Comparison of ENCODE assay signal across 21 mouse cellular contexts in the genomic region with DNA sequence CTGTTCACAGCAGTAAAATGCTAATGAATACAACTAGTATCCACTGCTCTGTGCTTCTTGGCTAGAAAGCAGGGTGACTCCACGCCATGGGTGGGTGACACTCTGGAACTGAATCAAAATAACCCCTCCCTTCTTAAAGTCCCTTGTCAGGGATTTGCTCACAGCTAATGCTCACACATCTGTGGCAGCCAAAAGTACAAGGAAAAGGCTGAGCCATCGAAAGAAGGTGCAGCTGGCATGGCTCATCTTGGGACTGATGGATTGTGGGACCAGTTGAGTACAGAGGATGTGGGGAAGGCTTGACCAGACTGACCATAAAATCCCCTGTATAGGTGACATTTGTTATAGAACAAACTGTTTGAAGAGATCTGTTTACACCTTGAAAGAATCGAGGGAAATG. TPM values are rescaled to one million over a fixed set of nuclear protein-coding genes. Genes with fewer than 3 reads are reported as not detected.
A peak's percentile ranks its signal among the peaks of the same experiment; 100 is the strongest.
DNase-seq lines count a peak whose midpoint lies in the region; ATAC-seq and TF ChIP-seq lines count a peak whose summit lies in the region.
"Had no signal": no experiment of that assay in that cellular context is flagged by ENCODE, and none has a peak within 500 bp of the region (broad histone marks: within the 10 kb centered on the region; RNA-seq: fewer than 3 reads in every experiment).

No protein-coding gene starts in this region.

- no peak overlapping the region for H3K4me2 ChIP-seq in lung, postnatal 0 days (replicated peaks; ENCODE audit: low read depth, low read length)
- no peak overlapping the region for H3K4me2 ChIP-seq in midbrain, embryonic 12.5 days (replicated peaks)
- no peak overlapping the region for H3K4me2 ChIP-seq in midbrain, embryonic 16.5 days (ENCODE audit: low read length)

- no peaks in the 10 kb centered on the region for H3K9me3 ChIP-seq in lung, postnatal 0 days (ENCODE audit: low read length)
- H3K9me3 ChIP-seq in midbrain, embryonic 12.5 days, result no peaks in the 10 kb centered on the region
- H3K9me3 ChIP-seq in midbrain, embryonic 16.5 days (replicated peaks; ENCODE audit: control insufficient read depth, low read length, poor library complexity, severe bottlenecking), result no peaks in the 10 kb centered on the region
- H3K9me3 ChIP-seq in limb, embryonic 10.5 days (replicated peaks), result no peaks in the 10 kb centered on the region

- no peaks in the 10 kb centered on the region for H3K27me3 ChIP-seq in lung, postnatal 0 days (replicated peaks; ENCODE audit: insufficient read depth, low read length)
- no peaks in the 10 kb centered on the region for H3K27me3 ChIP-seq in midbrain, embryonic 12.5 days
- H3K27me3 ChIP-seq in midbrain, embryonic 16.5 days (ENCODE audit: control insufficient read depth, insufficient read depth, low read depth, low read length), result no peaks in the 10 kb centered on the region
- H3K27me3 ChIP-seq in limb, embryonic 10.5 days (ENCODE audit: low read depth, poor library complexity, severe bottlenecking), result no peaks in the 10 kb centered on the region
- H3K27me3 ChIP-seq: Patski had no signal

- ATAC-seq in lung, postnatal 0 days, result peak; percentile 27
- ATAC-seq in midbrain, embryonic 12.5 days (ENCODE audit: low FRiP score, low read depth), result no peak
- ATAC-seq in midbrain, embryonic 16.5 days, result no peak
- ATAC-seq in erythroid progenitor cell, adult 5-6 weeks (replicated peaks; ENCODE audit: low FRiP score, poor library complexity, severe bottlenecking), result no peak
- ATAC-seq: activated CD4-positive, CD25-positive, alpha-beta regulatory T cell, adult 4 months; CD4-positive, CD25-positive, alpha-beta regulatory T cell, adult 4 months; Patski had no signal

- peak; percentile 55; the same call in 1 of the 2 replicates for TF ChIP-seq EP300 in lung, postnatal 0 days (IDR thresholded peaks at IDR 0.05)

- 0 out of 2 replicates have a peak, but pooled peaks cover 4% of the 10 kb centered on the region for H3K4me1 ChIP-seq in lung, postnatal 0 days (ENCODE audit: insufficient read depth, low read depth, low read length)
- H3K4me1 ChIP-seq in midbrain, embryonic 12.5 days, result peaks cover 9% of the 10 kb centered on the region; the same call in 1 of the 2 replicates
- peaks cover 9% of the 10 kb centered on the region; the same call in 1 of the 2 replicates for H3K4me1 ChIP-seq in midbrain, embryonic 16.5 days (ENCODE audit: control insufficient read depth, insufficient read depth, low read length)
- H3K4me1 ChIP-seq in limb, embryonic 10.5 days, result peaks cover 57% of the 10 kb centered on the region

- no peaks in the 10 kb centered on the region for H3K36me3 ChIP-seq in lung, postnatal 0 days (ENCODE audit: insufficient read depth, low read length)
- no peaks in the 10 kb centered on the region for H3K36me3 ChIP-seq in midbrain, embryonic 12.5 days
- no peaks in the 10 kb centered on the region for H3K36me3 ChIP-seq in midbrain, embryonic 16.5 days (ENCODE audit: control insufficient read depth, insufficient read depth, low read length)
- no peaks in the 10 kb centered on the region for H3K36me3 ChIP-seq in limb, embryonic 10.5 days
- H3K36me3 ChIP-seq: G1E had no signal

- 38% methylated on average over 3 of the region's 3 CpGs for WGBS in lung, postnatal 0 days
- 79% methylated on average over 3 of the region's 3 CpGs for WGBS in midbrain, embryonic 12.5 days
- WGBS in midbrain, embryonic 16.5 days, result 78% methylated on average over 3 of the region's 3 CpGs
- 42% methylated on average over 3 of the region's 3 CpGs for WGBS in limb, embryonic 10.5 days

- no peak for TF ChIP-seq CTCF in lung, postnatal 0 days (IDR thresholded peaks at IDR 0.05)

- H3K9ac ChIP-seq in lung, postnatal 0 days (replicated peaks; ENCODE audit: low read depth), result no peak overlapping the region
- 0 out of 2 replicates have a peak overlapping the region, but pooled peaks have one; percentile 2 for H3K9ac ChIP-seq in midbrain, embryonic 12.5 days (replicated peaks)
- H3K9ac ChIP-seq in midbrain, embryonic 16.5 days (ENCODE audit: low read depth, low read length), result no peak overlapping the region

- H3K27ac ChIP-seq in lung, postnatal 0 days (ENCODE audit: low read length), result peak overlapping the region; percentile 83
- H3K27ac ChIP-seq in midbrain, embryonic 12.5 days (replicated peaks), result no peak overlapping the region
- H3K27ac ChIP-seq in midbrain, embryonic 16.5 days (ENCODE audit: low read length), result no peak overlapping the region
- H3K27ac ChIP-seq in limb, embryonic 10.5 days, result peak overlapping the region; percentile 11; the same call in 1 of the 2 replicates

- H3K4me3 ChIP-seq in lung, postnatal 0 days (ENCODE audit: low read depth, low read length), result no peak overlapping the region
- no peak overlapping the region for H3K4me3 ChIP-seq in midbrain, embryonic 12.5 days
- H3K4me3 ChIP-seq in midbrain, embryonic 16.5 days (ENCODE audit: low read depth, low read length), result no peak overlapping the region
- no peak overlapping the region for H3K4me3 ChIP-seq in limb, embryonic 10.5 days

- peak; percentile 62 for DNase-seq in lung, postnatal 0 days (ENCODE audit: low spot score)
- no peak for DNase-seq in lung, postnatal 36 days
- peak; percentile 44 for DNase-seq in lung, postnatal 10 days
- DNase-seq in lung, postnatal 14 days, result no peak
- DNase-seq in limb, embryonic 10.5 days (ENCODE audit: low spot score), result no peak
- DNase-seq: adrenal gland, adult 2 months; adrenal gland, adult 8-10 months; adrenal gland, postnatal 10 days; adrenal gland, postnatal 25 days; B cell, adult 2 months; cerebellum, adult 11 months; cerebellum, adult 11-12 months had no signal

RNA-seq across cellular contexts. Expression of a gene that starts 44.1 kb away (rescaled TPM):
- 53.4 and 63.8 TPM in 2 replicates for polyA plus RNA-seq in lung, postnatal 0 days (2015; fragmentation: Nextera tagmentation; extraction: Ambion mirVana)
- polyA plus RNA-seq in midbrain, embryonic 12.5 days (2016; fragmentation: Nextera tagmentation; extraction: Ambion mirVana), result 2.3 and 2.5 TPM in 2 replicates
- 1.2 and 1.3 TPM in 2 replicates for polyA plus RNA-seq in midbrain, embryonic 16.5 days (2015; fragmentation: Nextera tagmentation; extraction: Ambion mirVana)
- 2.3 and 3.4 TPM in 2 replicates for polyA plus RNA-seq in limb, embryonic 10.5 days (2016; fragmentation: Nextera tagmentation; extraction: Ambion mirVana)
- total RNA-seq in erythroid progenitor cell, adult 5-6 weeks (2015; ENCODE audit: low replicate concordance), result 2.2 and 3.4 TPM in 2 replicates
- total RNA-seq in erythroid progenitor cell, adult 5-6 weeks (2017; ENCODE audit: low replicate concordance), result 1.5 and 8.7 TPM in 2 replicates
- total RNA-seq: CH12.LX, MEL had no signal
- polyA plus RNA-seq: activated CD4-positive, CD25-positive, alpha-beta regulatory T cell, adult 4 months; CD4-positive, CD25-positive, alpha-beta regulatory T cell, adult 4 months; G1E; Patski had no signal

Comparison
In these comparisons a context has a peak if more than half of its experiments do, and no peak if none do; other contexts are left out.
1. DNase-seq: peak in lung, postnatal 0 days (single experiment) and lung, postnatal 10 days (single experiment); none in lung, postnatal 36 days (single experiment), lung, postnatal 14 days (single experiment) and limb, embryonic 10.5 days (single experiment).
2. H3K27ac ChIP-seq: peak in lung, postnatal 0 days (single experiment) and limb, embryonic 10.5 days (single experiment); none in midbrain, embryonic 12.5 days (single experiment) and midbrain, embryonic 16.5 days (single experiment).
3. RNA of a gene that starts 44.1 kb away (polyA plus RNA-seq): 53.4 to 63.8 TPM in lung, postnatal 0 days; 2.3 to 3.4 TPM in limb, embryonic 10.5 days, 2.3 to 2.5 TPM in midbrain, embryonic 12.5 days and 1.2 to 1.3 TPM in midbrain, embryonic 16.5 days; every median in the first group is over 10 times any median in the second.